Mouse (Mus musculus) heart, postnatal 0 days (tissue): ENCODE results near the gene Hoxa5. TPM values are rescaled to one million over a fixed set of nuclear protein-coding genes. Genes with fewer than 3 reads are reported as not detected.

Source experiments
- ATAC-seq: fragments of 200-750 bp; cut with Nextera tagmentation; 2 replicates; pipeline ENCODE4 v1.8.0; 2017; ENCODE audit warnings: low read depth, moderate number of reproducible peaks, moderate library complexity; ENCODE audit not compliant: insufficient read depth
- DNase-seq: peaks from one replicate; pipeline ENCODE4 v3.0.0-alpha.2; 2016; ENCODE audit warnings: low spot score
- H3K27ac ChIP-seq: fragments of 300-500 bp; sonication (generic); 2 replicates; pipeline ENCODE4 v1.5.1; 2014; ENCODE audit warnings: low read depth, mild to moderate bottlenecking
- H3K27me3 ChIP-seq: fragments of 300-500 bp; sonication (generic); 2 replicates; pipeline ENCODE4 v1.6.1; 2014; ENCODE audit warnings: low read length, mixed read lengths; ENCODE audit not compliant: control insufficient read depth, insufficient read depth
- H3K36me3 ChIP-seq: fragments of 300-500 bp; sonication (generic); replicated peaks from 2 replicates; pipeline ENCODE4 v1.6.1; 2014; ENCODE audit warnings: low read length, mixed read lengths; ENCODE audit not compliant: control insufficient read depth, insufficient read depth
- H3K4me1 ChIP-seq: fragments of 300-500 bp; sonication (generic); 2 replicates; pipeline ENCODE4 v1.6.1; 2014; ENCODE audit warnings: antibody characterized with exemption; ENCODE audit not compliant: control insufficient read depth, insufficient read depth
- H3K4me2 ChIP-seq: fragments of 300-500 bp; sonication (generic); 2 replicates; pipeline ENCODE4 v1.6.1; 2014; ENCODE audit warnings: low read depth, mild to moderate bottlenecking, low read length, moderate library complexity
- H3K4me3 ChIP-seq: fragments of 300-500 bp; sonication (generic); 2 replicates; pipeline ENCODE4 v1.5.1; 2014; ENCODE audit warnings: low read depth, low read length
- H3K9ac ChIP-seq: fragments of 300-500 bp; sonication (generic); replicated peaks from 2 replicates; pipeline ENCODE4 v1.6.1; 2014; ENCODE audit warnings: low read depth, low read length, mixed read lengths
- H3K9me3 ChIP-seq: fragments of 300-500 bp; sonication (generic); replicated peaks from 2 replicates; pipeline ENCODE4 v1.6.1; 2016; ENCODE audit warnings: low read length; ENCODE audit not compliant: control insufficient read depth
- CTCF ChIP-seq: IDR thresholded peaks from 2 replicates; pipeline ENCODE4 v1.5.1; 2016; ENCODE audit warnings: antibody characterized with exemption, control low read depth, low read depth
- EP300 ChIP-seq: IDR thresholded peaks from 2 replicates; pipeline ENCODE4 v1.6.1; 2016; ENCODE audit warnings: antibody characterized with exemption, low read depth
- WGBS: fragments of 180-500 bp; shearing (Covaris S2); extraction: QIAGEN DNeasy Blood & Tissue Kit; methylation state at CpG from one replicate; pipeline ENCODE4 v1.1.7; 2014; 5-methylcytosine and 5-hydroxymethylcytosine counted together
- polyA plus RNA-seq: library from polyadenylated mRNA; unstranded; fragments of >200 nt; fragmentation: Nextera tagmentation; extraction: Ambion mirVana; gene quantifications from 2 replicates; pipeline ENCODE4 v1.2.1, GENCODE M21; 2015
- total RNA-seq: library from RNA; depleted of rRNA; stranded (reverse); fragments of >200 nt; gene quantifications from 2 replicates; pipeline ENCODE4 v1.2.3, GENCODE M21; 2014; ENCODE audit warnings: low replicate concordance; rRNA removed

Gene Hoxa5
- total RNA-seq (3.5 TPM in 1 of 2 replicates, not detected in the other), polyA plus RNA-seq (0.36 and 0.65 TPM in 2 replicates)

- Histone ChIP-seq H3K36me3 (no peaks in the 10 kb centered on the region), H3K4me3 (peak within 1 kb of the TSS; percentile 48)
- no peak; the same call in 1 of the 2 replicates for ATAC-seq
Observed at GRCm38 (mm10) chr6:52204050-52204752, at the start of gene Hoxa5. TSS of gene Hoxa5 (minus strand) at chr6:52204587.

DNA sequence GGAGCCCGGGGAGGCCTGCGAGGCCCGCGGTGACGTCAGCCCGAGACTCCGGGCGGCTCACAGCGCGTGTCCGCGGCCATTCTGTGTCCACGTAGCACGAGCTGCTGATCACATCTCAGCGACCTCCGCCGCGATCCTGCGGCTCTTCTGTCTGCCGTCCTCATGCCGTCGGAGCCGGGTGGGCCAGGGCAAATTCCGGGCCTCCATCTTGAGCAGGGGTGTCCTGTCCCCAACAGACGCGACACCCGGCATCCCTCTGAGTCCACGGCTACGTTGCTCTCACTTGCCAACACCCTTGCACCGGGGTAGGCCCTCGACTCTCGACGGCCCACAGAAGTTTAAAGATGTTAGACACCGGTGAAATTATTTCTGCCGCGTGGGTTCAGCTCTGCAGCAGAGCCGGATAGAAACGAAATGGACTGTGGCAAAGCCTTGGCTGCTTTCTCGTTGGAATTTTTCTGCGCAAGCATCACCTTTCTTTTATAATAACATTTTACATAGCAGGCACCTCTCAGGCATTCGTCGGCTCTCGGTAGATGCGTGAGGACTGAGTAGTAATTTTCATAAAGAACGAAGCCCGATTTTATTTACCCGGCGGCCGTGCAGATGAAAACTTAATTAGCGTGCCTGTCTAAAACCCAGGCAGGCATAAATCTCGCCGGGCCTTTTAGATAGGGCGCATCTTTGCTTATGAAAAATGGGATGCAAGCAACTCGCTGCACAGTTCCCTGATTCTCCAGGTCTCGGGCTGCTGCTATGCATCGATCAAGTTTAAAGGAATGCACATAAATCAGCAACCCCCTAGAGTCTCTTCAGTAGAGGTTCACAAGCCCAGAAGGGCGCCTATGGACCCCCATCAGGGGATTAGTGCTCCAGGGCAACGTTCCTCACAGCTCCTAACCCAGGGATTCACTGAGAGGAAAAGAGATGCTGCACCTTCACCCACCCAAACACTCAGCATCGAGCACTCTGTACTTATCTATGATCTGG is 49.4 kb upstream of the Hoxa5 start:
- Histone ChIP-seq H3K4me1 (no peaks in the 10 kb centered on the region), H3K36me3 (no peaks in the 10 kb centered on the region), H3K27ac (no peak overlapping the region), H3K9ac (no peak overlapping the region), H3K27me3 (peaks cover 97% of the 10 kb centered on the region), H3K9me3 (no peaks in the 10 kb centered on the region), H3K4me3 (0 out of 2 replicates have a peak overlapping the region, but pooled peaks have one; percentile 12), H3K4me2 (0 out of 2 replicates have a peak overlapping the region, but pooled peaks have one; percentile 2)
- DNase-seq, result no peak
- no peak for TF ChIP-seq CTCF
- no peak for TF ChIP-seq EP300
- no peak for ATAC-seq
- 2% methylated on average over 59 of the region's 59 CpGs for WGBS

More at GRCm38 (mm10) chr6:52204050-52204752, at the start of gene Hoxa5:
- Histone ChIP-seq H3K9me3 (no peaks in the 10 kb centered on the region), H3K4me1 (no peaks in the 10 kb centered on the region), H3K27ac (no peak within 1 kb of the TSS), H3K27me3 (peaks cover 99% of the 10 kb centered on the region), H3K4me2 (peak within 1 kb of the TSS; percentile 56), H3K9ac (no peak within 1 kb of the TSS; the same call in 1 of the 2 replicates)
- under 1% methylated on average over 65 of the region's 65 CpGs for WGBS
- TF ChIP-seq CTCF, result peak; percentile 64
- no peak for TF ChIP-seq EP300
- no peak for DNase-seq

- no peak for ATAC-seq
- H3K4me2 ChIP-seq, result no peak overlapping the region
Observed at GRCm38 (mm10) chr6:52252775-52253376, 48.5 kb upstream of the Hoxa5 start.

DNA sequence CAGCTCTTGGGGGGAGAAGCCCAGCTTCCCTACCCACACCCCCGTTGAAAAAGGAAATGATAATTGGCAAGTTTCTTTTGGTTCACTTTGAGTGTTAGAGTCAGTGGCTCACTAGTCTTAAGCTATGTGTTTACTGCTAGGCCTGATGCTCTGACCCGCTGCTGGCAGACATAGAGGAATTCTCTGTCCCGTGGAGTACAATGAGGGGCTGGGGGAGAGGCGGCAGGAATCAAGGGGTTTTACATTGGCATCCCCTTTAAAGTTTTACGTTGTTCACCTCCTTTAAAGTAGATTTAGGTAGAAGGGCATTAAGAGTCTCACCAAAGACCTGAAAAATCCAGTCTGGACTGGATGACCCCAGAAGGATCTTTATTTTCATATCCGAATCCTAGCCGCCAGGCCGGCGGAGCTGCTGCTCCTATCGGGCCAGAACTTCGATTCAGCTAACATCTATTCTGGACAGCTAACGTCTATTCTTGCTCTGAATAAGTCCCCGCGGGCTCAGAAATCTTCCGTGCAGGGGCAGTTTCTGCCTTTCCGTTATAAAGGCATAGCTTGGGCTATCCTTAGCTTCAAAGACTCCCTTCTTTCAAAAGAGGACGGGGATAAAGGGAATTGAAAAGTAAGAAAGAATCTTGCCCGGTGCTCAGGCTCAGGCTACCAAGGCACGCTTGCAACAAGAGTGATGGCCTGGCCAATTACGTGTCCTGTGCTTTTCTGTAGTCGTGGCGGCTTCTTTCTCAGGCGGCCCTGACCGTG is 47.8 kb upstream of the Hoxa5 start:
- H3K36me3 ChIP-seq, result no peaks in the 10 kb centered on the region
- no peak overlapping the region for H3K4me3 ChIP-seq
- WGBS, result 5% methylated on average over 24 of the region's 24 CpGs
- no peak overlapping the region for H3K9ac ChIP-seq
- ATAC-seq (no peak), DNase-seq (no peak)
- TF ChIP-seq CTCF (no peak), EP300 (no peak)
- H3K27me3 ChIP-seq, result peaks cover 98% of the 10 kb centered on the region
- no peaks in the 10 kb centered on the region for H3K4me1 ChIP-seq
- H3K27ac ChIP-seq, result no peak overlapping the region
- H3K4me2 ChIP-seq, result no peak overlapping the region
- no peaks in the 10 kb centered on the region for H3K9me3 ChIP-seq

More at GRCm38 (mm10) chr6:52252775-52253376, 48.5 kb upstream of the Hoxa5 start:
- Histone ChIP-seq H3K36me3 (no peaks in the 10 kb centered on the region), H3K27me3 (peaks cover 97% of the 10 kb centered on the region), H3K27ac (no peak overlapping the region), H3K4me1 (no peaks in the 10 kb centered on the region), H3K4me3 (peak overlapping the region; percentile 12; the same call in 1 of the 2 replicates), H3K9me3 (no peaks in the 10 kb centered on the region), H3K9ac (no peak overlapping the region)
- 2% methylated on average over 35 of the region's 35 CpGs for WGBS
- TF ChIP-seq CTCF (no peak), EP300 (no peak)
- no peak for DNase-seq
